Mouse (Mus musculus): ENCODE measurements around the gene Cflar.
"Not testable (repeated sequence)": the region's sequence is repeated elsewhere in the genome, so short reads cannot be mapped to it uniquely, and the experiment has no call there.

Gene Cflar

GRCm38 (mm10) chr1:58733636-58734035 is 22.3 kb downstream of the Cflar start:
- DNase-seq (ENCODE audit: low read depth, low spot score): no peak
- no peaks in the 10 kb centered on the region for H3K27me3 ChIP-seq (ENCODE audit: control insufficient read depth, insufficient read depth, low read length, poor library complexity, severe bottlenecking)
- H3K36me3 ChIP-seq (ENCODE audit: control insufficient read depth, insufficient read depth, low read length, poor library complexity, severe bottlenecking): peaks cover 15% of the 10 kb centered on the region

DNA sequence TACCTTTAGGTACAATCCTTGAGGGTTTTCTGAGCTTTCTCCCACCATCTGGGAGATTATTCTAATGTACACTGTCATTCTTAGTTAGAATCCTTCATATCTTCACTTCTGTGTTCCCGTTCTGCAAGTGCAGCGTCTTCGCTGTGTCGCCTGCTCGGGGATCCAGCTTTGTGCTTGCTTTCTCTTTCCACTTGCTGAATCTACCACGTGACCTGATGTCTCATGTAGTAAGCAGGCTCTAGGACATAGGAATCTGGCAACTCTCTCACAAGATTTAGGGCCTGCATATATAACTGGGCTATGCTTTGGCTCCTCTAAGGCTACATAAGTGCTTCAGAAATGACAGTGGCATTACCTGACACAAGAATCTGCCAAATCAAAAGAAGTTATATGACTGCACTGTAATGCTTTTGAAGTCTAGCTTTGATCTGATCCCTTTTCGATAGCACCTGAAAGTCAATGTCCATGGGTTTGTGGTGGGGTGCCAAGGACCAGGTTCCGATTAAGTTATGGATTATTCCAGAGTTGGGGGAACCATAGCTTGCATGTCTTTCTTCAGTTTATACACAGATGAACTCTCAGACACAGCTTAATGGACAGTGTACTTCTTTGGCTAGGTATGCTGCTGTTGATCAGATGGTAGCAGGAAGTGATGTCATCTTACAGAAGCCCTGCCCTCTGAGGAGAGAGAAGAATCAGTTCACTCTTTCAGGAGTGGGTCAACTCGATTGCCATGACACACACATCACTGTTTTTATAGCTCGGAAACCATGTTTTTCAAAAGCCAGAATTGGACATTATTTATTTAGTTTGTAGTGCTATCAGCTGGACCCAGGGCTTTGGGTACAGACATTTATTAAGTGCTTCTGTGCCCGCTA is 23.0 kb downstream of the Cflar start:
- Histone ChIP-seq H3K36me3 (ENCODE audit: control insufficient read depth, insufficient read depth, low read length, poor library complexity, severe bottlenecking) (peaks cover 15% of the 10 kb centered on the region), H3K27me3 (ENCODE audit: control insufficient read depth, insufficient read depth, low read length, poor library complexity, severe bottlenecking) (no peaks in the 10 kb centered on the region)
- DNase-seq (ENCODE audit: low read depth, low spot score): no peak

GRCm38 (mm10) chr1:58735962-58736361 is 24.7 kb downstream of the Cflar start:
- DNase-seq (ENCODE audit: low read depth, low spot score): no peak
- no peaks in the 10 kb centered on the region for H3K27me3 ChIP-seq (ENCODE audit: control insufficient read depth, insufficient read depth, low read length, poor library complexity, severe bottlenecking)
- H3K36me3 ChIP-seq (ENCODE audit: control insufficient read depth, insufficient read depth, low read length, poor library complexity, severe bottlenecking): peaks cover 19% of the 10 kb centered on the region

- DNase-seq (ENCODE audit: low read depth, low spot score): no peak
- no peaks in the 10 kb centered on the region for H3K27me3 ChIP-seq (ENCODE audit: control insufficient read depth, insufficient read depth, low read length, poor library complexity, severe bottlenecking)
- H3K36me3 ChIP-seq (ENCODE audit: control insufficient read depth, insufficient read depth, low read length, poor library complexity, severe bottlenecking): peaks cover 12% of the 10 kb centered on the region
Measured at GRCm38 (mm10) chr1:58736968-58737367, 25.7 kb downstream of the Cflar start.

GRCm38 (mm10) chr1:58739529-58739928 is 28.2 kb downstream of the Cflar start:
- no peak for DNase-seq (ENCODE audit: low read depth, low spot score)
- peaks cover 12% of the 10 kb centered on the region for H3K36me3 ChIP-seq (ENCODE audit: control insufficient read depth, insufficient read depth, low read length, poor library complexity, severe bottlenecking)
- H3K27me3 ChIP-seq (ENCODE audit: control insufficient read depth, insufficient read depth, low read length, poor library complexity, severe bottlenecking): no peaks in the 10 kb centered on the region

- DNase-seq (ENCODE audit: low read depth, low spot score): no peak
- Histone ChIP-seq H3K27me3 (ENCODE audit: control insufficient read depth, insufficient read depth, low read length, poor library complexity, severe bottlenecking) (no peaks in the 10 kb centered on the region), H3K36me3 (ENCODE audit: control insufficient read depth, insufficient read depth, low read length, poor library complexity, severe bottlenecking) (peaks cover 11% of the 10 kb centered on the region)
Measured at GRCm38 (mm10) chr1:58742571-58743021, 31.3 kb downstream of the Cflar start.

GRCm38 (mm10) chr1:58743252-58743651 is 31.9 kb downstream of the Cflar start:
- DNase-seq (ENCODE audit: low read depth, low spot score): no peak

GRCm38 (mm10) chr1:58744645-58745044 is 33.3 kb downstream of the Cflar start:
- DNase-seq (ENCODE audit: low read depth, low spot score): no peak
- Histone ChIP-seq H3K27me3 (ENCODE audit: control insufficient read depth, insufficient read depth, low read length, poor library complexity, severe bottlenecking) (no peaks in the 10 kb centered on the region), H3K36me3 (ENCODE audit: control insufficient read depth, insufficient read depth, low read length, poor library complexity, severe bottlenecking) (peaks cover 18% of the 10 kb centered on the region)

More at GRCm38 (mm10) chr1:58743252-58743651, 31.9 kb downstream of the Cflar start:
- H3K27me3 ChIP-seq (ENCODE audit: control insufficient read depth, insufficient read depth, low read length, poor library complexity, severe bottlenecking): no peaks in the 10 kb centered on the region
- H3K36me3 ChIP-seq (ENCODE audit: control insufficient read depth, insufficient read depth, low read length, poor library complexity, severe bottlenecking): peaks cover 16% of the 10 kb centered on the region

GRCm38 (mm10) chr1:58746880-58747279 is 35.6 kb downstream of the Cflar start:
- peak; percentile 41 for DNase-seq (ENCODE audit: low read depth, low spot score)
- no peaks in the 10 kb centered on the region for H3K27me3 ChIP-seq (ENCODE audit: control insufficient read depth, insufficient read depth, low read length, poor library complexity, severe bottlenecking)
- H3K36me3 ChIP-seq (ENCODE audit: control insufficient read depth, insufficient read depth, low read length, poor library complexity, severe bottlenecking): peaks cover 14% of the 10 kb centered on the region

- DNase-seq (ENCODE audit: low read depth, low spot score): no peak
- Histone ChIP-seq H3K27me3 (ENCODE audit: control insufficient read depth, insufficient read depth, low read length, poor library complexity, severe bottlenecking) (no peaks in the 10 kb centered on the region), H3K36me3 (ENCODE audit: control insufficient read depth, insufficient read depth, low read length, poor library complexity, severe bottlenecking) (peaks cover 4% of the 10 kb centered on the region; the same call in 1 of the 2 replicates)
Measured at GRCm38 (mm10) chr1:58759451-58759850, 48.1 kb downstream of the Cflar start.

GRCm38 (mm10) chr1:58760581-58760980 is 49.3 kb downstream of the Cflar start:
- no peak for DNase-seq (ENCODE audit: low read depth, low spot score)
- Histone ChIP-seq H3K36me3 (ENCODE audit: control insufficient read depth, insufficient read depth, low read length, poor library complexity, severe bottlenecking) (peaks cover 4% of the 10 kb centered on the region; the same call in 1 of the 2 replicates), H3K27me3 (ENCODE audit: control insufficient read depth, insufficient read depth, low read length, poor library complexity, severe bottlenecking) (no peaks in the 10 kb centered on the region)

DNA sequence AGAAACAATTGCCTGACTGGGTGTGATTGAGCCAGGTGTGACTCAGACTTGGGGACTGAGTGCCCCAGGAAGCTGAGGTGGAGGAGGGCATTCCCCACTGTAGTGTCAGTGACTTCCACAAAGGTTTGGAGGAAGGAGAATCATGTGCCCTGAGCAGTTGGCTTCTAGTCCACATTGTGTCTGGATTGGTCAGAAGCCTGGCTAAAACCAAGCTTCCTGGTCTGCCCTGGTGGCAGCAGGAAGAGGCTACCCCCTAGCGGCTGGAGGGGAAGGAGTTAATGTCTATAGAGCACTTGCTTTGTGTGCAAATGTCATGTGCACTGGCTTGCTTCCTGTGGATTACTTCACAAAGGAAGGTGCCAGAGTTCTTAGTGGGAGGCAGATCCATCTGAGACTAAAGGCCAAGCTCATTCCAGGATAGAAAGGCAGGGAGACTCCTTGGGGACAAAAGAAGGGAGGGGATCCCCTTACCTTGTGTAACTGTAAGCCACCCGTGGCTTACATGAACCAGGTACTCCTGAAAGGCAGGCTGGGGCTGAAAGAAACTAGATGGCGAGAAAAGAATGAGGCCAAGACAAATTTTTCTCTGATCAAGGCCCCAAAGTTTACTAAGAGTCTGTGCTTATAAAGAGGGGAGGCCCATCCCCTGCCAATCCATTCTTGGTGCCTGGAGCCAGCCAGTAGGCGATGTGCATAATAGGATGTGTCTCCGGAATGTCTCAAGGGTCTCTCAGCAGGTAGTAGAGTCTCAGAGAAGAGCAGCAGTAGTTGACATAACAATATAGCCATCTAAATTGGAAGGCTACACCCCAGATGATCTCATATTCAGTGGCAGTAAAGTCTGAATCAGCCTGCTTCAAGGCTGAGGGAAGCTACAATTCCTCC is 50.3 kb downstream of the Cflar start:
- H3K36me3 ChIP-seq (ENCODE audit: control insufficient read depth, insufficient read depth, low read length, poor library complexity, severe bottlenecking); H3K27me3 ChIP-seq (ENCODE audit: control insufficient read depth, insufficient read depth, low read length, poor library complexity, severe bottlenecking): not testable (repeated sequence)
- DNase-seq (ENCODE audit: low read depth, low spot score): peak; percentile 42

GRCm38 (mm10) chr1:58762576-58762975 is 51.3 kb downstream of the Cflar start:
- DNase-seq (ENCODE audit: low read depth, low spot score): no peak
- H3K36me3 ChIP-seq (ENCODE audit: control insufficient read depth, insufficient read depth, low read length, poor library complexity, severe bottlenecking): no peaks in the 10 kb centered on the region
- H3K27me3 ChIP-seq (ENCODE audit: control insufficient read depth, insufficient read depth, low read length, poor library complexity, severe bottlenecking): no peaks in the 10 kb centered on the region

- H3K27me3 ChIP-seq (ENCODE audit: control insufficient read depth, insufficient read depth, low read length, poor library complexity, severe bottlenecking); H3K36me3 ChIP-seq (ENCODE audit: control insufficient read depth, insufficient read depth, low read length, poor library complexity, severe bottlenecking); DNase-seq (ENCODE audit: low read depth, low spot score): not testable (repeated sequence)
Measured at GRCm38 (mm10) chr1:58766446-58766845, 55.1 kb downstream of the Cflar start.

DNA sequence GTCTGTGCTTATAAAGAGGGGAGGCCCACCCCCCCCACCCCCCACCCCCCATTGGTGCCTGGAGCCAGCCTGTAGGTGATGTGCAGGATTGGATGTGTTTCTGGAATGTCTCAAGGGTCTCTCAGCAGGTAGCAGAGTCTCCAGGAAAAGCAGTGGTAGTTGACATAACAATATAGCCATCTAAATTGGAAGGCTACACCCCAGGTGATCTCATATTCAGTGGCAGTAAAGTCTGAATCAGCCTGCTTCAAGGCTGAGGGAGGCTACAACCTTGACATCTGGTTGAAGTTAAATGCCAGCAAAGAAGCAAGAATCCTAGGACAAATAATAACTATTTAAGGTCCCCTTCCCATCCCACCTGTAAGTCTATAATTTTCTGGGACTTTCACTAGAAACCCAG is 57.8 kb downstream of the Cflar start:
- Histone ChIP-seq H3K27me3 (ENCODE audit: control insufficient read depth, insufficient read depth, low read length, poor library complexity, severe bottlenecking) (no peaks in the 10 kb centered on the region), H3K36me3 (ENCODE audit: control insufficient read depth, insufficient read depth, low read length, poor library complexity, severe bottlenecking) (no peaks in the 10 kb centered on the region)
- no peak for DNase-seq (ENCODE audit: low read depth, low spot score)

Data from splenic B cell, adult 2 months (primary cell).